Mouse (Mus musculus) megakaryocyte, embryonic 14.5 days (primary cell): ENCODE results near the gene Bod1l.

Source experiments
- FLI1 ChIP-seq: IDR thresholded peaks from 2 replicates; pipeline ENCODE4 v1.6.1; 2012; ENCODE audit warnings: low read length, inconsistent platforms, mixed read lengths
- GATA1 ChIP-seq: IDR thresholded peaks from 3 replicates; pipeline ENCODE4 v1.6.1; 2012; ENCODE audit warnings: mixed read lengths, low read length, inconsistent platforms, borderline replicate concordance

DNA sequence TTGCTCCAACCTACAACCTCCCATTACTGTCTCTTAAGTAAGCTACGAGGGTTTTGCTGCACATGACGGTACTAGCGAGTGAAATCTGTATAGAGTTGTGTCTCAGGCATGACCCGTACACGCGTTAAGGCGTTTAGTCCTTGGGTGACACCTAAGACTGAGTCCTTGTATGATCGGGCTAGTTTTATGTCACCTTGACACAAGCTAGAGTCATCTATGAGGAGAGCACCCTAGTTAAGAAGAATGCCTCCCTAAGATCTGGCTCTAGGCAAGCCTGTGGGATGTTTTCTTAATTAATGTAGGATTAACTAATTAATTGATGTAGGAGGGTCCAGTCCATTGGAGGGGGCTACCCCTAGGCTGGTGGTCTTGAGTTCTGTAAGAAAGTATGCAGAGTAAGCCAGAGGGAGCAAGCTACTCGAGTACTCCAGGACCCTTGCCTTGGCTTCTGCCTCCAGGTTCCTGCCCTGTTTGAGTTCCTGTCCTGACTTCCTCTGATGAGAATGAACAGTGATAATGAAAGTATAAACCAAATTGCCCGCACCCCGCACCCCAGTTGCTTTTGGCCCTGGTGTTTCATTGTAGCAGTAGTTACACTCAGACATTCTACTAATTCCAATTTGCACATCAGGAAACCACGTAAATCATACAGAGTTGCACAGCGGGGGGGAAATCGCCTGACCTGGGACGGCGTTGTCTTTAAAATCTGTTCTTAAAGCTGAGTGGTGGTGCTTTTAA lies 874 bp upstream of the Bod1l start:
- no peak for TF ChIP-seq GATA1
- TF ChIP-seq FLI1 = no peak
